Mouse (Mus musculus) hindbrain, embryonic 10.5 days (tissue): ENCODE data around the gene Sumf1. TPM values are rescaled to one million over a fixed set of nuclear protein-coding genes. Genes with fewer than 3 reads are reported as not detected.

ENCODE experiments used
- DNase-seq: peaks from one replicate; pipeline ENCODE4 v3.0.0-alpha.2; 2017; ENCODE audit warnings: low spot score
- H3K27ac ChIP-seq: fragments of 300-500 bp; sonication (generic); 2 replicates; pipeline ENCODE4 v1.5.1; 2016; ENCODE audit warnings: mild to moderate bottlenecking, moderate library complexity
- H3K27me3 ChIP-seq: fragments of 300-500 bp; sonication (generic); 2 replicates; pipeline ENCODE4 v1.6.1; 2016; ENCODE audit warnings: mild to moderate bottlenecking; ENCODE audit not compliant: poor library complexity, insufficient read depth, severe bottlenecking
- H3K36me3 ChIP-seq: fragments of 300-500 bp; sonication (generic); 2 replicates; pipeline ENCODE4 v1.6.1; 2016; ENCODE audit warnings: mild to moderate bottlenecking, moderate library complexity
- H3K4me1 ChIP-seq: fragments of 300-500 bp; sonication (generic); replicated peaks from 2 replicates; pipeline ENCODE4 v1.6.1; 2016; ENCODE audit warnings: mild to moderate bottlenecking
- H3K4me3 ChIP-seq: fragments of 300-500 bp; sonication (generic); 2 replicates; pipeline ENCODE4 v1.5.1; 2016; ENCODE audit warnings: mild to moderate bottlenecking, moderate library complexity
- H3K9me3 ChIP-seq: fragments of 300-500 bp; sonication (generic); 2 replicates; pipeline ENCODE4 v1.6.1; 2016; ENCODE audit warnings: mild to moderate bottlenecking, moderate library complexity
- WGBS: fragments of 180-500 bp; shearing (Covaris S2); methylation state at CpG from one replicate; pipeline ENCODE4 v1.1.7; 2016; 5-methylcytosine and 5-hydroxymethylcytosine counted together
- polyA plus RNA-seq: library from polyadenylated mRNA; unstranded; fragments of >200 nt; fragmentation: Nextera tagmentation; extraction: Ambion mirVana; gene quantifications from 2 replicates; pipeline ENCODE4 v1.2.1, GENCODE M21; 2016

The Sumf1 gene
- polyA plus RNA-seq, 1 experiment from 2014 or later: 12.2 TPM

DNA sequence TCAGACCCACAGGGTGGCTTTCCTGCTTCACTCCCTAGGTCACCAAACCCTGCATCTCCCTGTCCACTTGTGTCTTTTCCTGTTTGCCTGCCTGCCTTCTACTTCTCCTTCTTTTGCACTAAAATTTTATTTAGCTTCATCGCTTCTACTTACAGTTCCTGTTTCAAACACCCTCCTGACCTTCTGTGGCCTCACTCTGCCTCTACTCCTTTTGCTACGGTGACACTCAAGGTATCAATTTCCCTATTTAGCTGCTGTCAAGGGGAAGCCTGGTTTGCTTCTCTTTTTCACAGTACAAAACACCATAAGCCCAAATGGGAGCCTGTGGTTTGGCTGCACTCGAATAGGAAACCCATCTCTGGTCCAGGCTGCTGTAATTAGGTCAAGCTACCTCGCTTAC is 11.7 kb upstream of the Sumf1 start:
- no peaks in the 10 kb centered on the region for H3K36me3 ChIP-seq
- WGBS: 74% methylated on average over 4 of the region's 4 CpGs
- no peaks in the 10 kb centered on the region for H3K27me3 ChIP-seq
- no peak overlapping the region for H3K27ac ChIP-seq
- no peaks in the 10 kb centered on the region for H3K9me3 ChIP-seq
- no peak for DNase-seq
- no peak overlapping the region for H3K4me3 ChIP-seq
- no peaks in the 10 kb centered on the region for H3K4me1 ChIP-seq

- H3K9me3 ChIP-seq: no peaks in the 10 kb centered on the region
- WGBS: 82% methylated on average over 7 of the region's 7 CpGs
- H3K36me3 ChIP-seq: no peaks in the 10 kb centered on the region
- no peaks in the 10 kb centered on the region for H3K4me1 ChIP-seq
- H3K27ac ChIP-seq: no peak overlapping the region
- H3K27me3 ChIP-seq: no peaks in the 10 kb centered on the region
- no peak for DNase-seq
- no peak overlapping the region for H3K4me3 ChIP-seq
Observed at GRCm38 (mm10) chr6:108196665-108197064, 11.3 kb upstream of the Sumf1 start.

DNA sequence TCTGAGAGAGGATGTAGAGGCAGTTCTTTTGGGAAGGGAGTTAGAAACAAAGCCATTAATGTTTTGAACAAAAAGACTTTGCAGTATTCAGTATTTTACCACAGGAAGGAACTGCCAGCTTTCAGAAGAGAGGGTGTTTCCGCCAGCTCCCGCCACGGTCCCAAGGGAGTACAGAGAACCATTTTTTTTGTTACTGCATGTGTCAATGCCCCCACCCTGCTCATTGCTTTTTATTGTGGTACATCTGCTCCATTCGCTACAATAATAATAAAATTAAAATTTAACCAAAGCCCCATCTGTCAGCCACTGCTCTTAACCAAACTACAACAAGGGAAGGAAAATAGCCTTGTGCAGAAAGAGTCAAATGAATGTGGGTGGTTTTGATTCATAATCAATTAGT is 7.2 kb upstream of the Sumf1 start:
- 77% methylated on average over 4 of the region's 4 CpGs for WGBS
- no peak overlapping the region for H3K4me3 ChIP-seq
- H3K27ac ChIP-seq: no peak overlapping the region
- H3K27me3 ChIP-seq: peaks cover 7% of the 10 kb centered on the region; the same call in 1 of the 2 replicates
- H3K36me3 ChIP-seq: no peaks in the 10 kb centered on the region
- DNase-seq: no peak
- H3K9me3 ChIP-seq: no peaks in the 10 kb centered on the region
- no peaks in the 10 kb centered on the region for H3K4me1 ChIP-seq

GRCm38 (mm10) chr6:108190690-108191089 is 5.3 kb upstream of the Sumf1 start:
- H3K4me1 ChIP-seq: no peaks in the 10 kb centered on the region
- WGBS: 95% methylated on average over 1 of the region's 1 CpGs
- DNase-seq: no peak

DNA sequence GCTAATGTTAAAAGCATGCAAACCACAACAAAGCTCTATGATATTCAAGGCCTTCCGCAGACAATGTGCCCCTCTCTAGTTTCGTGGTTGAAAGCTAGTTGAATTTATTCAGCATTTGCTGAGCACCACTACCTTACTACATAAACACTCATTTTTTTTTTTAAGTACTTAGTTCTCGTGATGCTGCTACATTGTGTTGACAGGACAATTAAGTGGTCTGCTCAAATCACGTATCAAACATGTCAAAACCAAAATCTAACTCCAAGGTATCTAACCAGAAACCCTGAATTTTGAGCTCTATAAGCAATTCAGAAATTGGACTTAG is 265 bp upstream of the Sumf1 start:
- DNase-seq: no peak
- H3K9me3 ChIP-seq: no peaks in the 10 kb centered on the region
- H3K27ac ChIP-seq: peak overlapping the region; percentile 86
- 19% methylated on average over 4 of the region's 4 CpGs for WGBS
- H3K4me3 ChIP-seq: peak overlapping the region; percentile 88
- H3K27me3 ChIP-seq: peaks cover 7% of the 10 kb centered on the region; the same call in 1 of the 2 replicates
- H3K4me1 ChIP-seq: peaks cover 13% of the 10 kb centered on the region
- H3K36me3 ChIP-seq: no peaks in the 10 kb centered on the region

More at GRCm38 (mm10) chr6:108190690-108191089, 5.3 kb upstream of the Sumf1 start:
- Histone ChIP-seq H3K9me3 (no peaks in the 10 kb centered on the region), H3K36me3 (no peaks in the 10 kb centered on the region), H3K27ac (no peak overlapping the region), H3K27me3 (peaks cover 7% of the 10 kb centered on the region; the same call in 1 of the 2 replicates), H3K4me3 (no peak overlapping the region)

- H3K36me3 ChIP-seq: peaks cover 16% of the 10 kb centered on the region
- DNase-seq: no peak
- WGBS: 92% methylated on average over 2 of the region's 2 CpGs
- H3K4me3 ChIP-seq: no peak overlapping the region
- no peaks in the 10 kb centered on the region for H3K9me3 ChIP-seq
- H3K27ac ChIP-seq: no peak overlapping the region
- H3K4me1 ChIP-seq: 0 out of 2 replicates have a peak, but pooled peaks cover 3% of the 10 kb centered on the region
- no peaks in the 10 kb centered on the region for H3K27me3 ChIP-seq
Observed at GRCm38 (mm10) chr6:108179087-108179486, 6.3 kb downstream of the Sumf1 start.

- Histone ChIP-seq H3K4me3 (no peak overlapping the region), H3K4me1 (no peaks in the 10 kb centered on the region), H3K27me3 (no peaks in the 10 kb centered on the region), H3K36me3 (peaks cover 41% of the 10 kb centered on the region), H3K9me3 (no peaks in the 10 kb centered on the region), H3K27ac (no peak overlapping the region)
- no peak for DNase-seq
- 96% methylated on average over 3 of the region's 3 CpGs for WGBS
Observed at GRCm38 (mm10) chr6:108174181-108174580, 11.2 kb downstream of the Sumf1 start.

DNA sequence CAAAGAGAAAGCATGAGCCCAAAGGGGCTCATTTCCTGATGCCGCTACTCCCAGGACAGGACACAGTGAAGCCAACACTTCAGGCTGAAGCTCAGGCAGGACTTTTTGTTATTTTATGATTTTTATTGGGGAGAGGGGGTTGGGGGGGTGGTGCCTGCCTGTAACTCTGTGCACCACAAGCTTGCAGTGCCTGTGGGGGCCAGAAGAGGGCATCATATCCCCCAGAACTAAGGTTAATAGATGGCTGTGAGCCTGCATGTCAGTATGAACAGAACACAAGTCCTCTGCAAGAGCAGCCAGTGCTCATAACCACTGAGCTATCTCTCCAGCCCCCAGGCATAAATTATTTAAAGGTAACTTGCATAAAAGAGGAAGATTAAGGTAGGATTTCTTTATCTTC is 13.2 kb downstream of the Sumf1 start:
- 100% methylated on average over 1 of the region's 1 CpGs for WGBS
- DNase-seq: no peak

DNA sequence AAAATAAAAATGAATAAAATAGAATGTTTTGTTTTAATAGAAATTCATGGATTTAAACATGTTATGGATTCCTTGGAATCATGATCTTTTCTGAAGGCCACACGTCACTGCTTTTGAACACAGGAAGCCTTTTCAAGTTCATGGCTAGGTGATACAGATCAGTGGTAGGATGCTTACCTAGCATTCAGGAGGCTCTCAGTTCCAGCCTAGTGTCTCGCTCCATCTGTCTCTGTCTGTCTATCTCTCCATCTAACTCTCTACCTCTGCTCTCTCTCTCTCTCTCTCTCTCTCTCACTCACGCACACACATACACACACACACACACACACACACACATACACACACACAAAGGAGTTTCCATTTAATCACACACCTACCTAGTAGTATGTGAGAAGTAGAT is 15.9 kb downstream of the Sumf1 start:
- WGBS: 93% methylated on average over 3 of the region's 3 CpGs
- DNase-seq: no peak
- Histone ChIP-seq H3K36me3 (peaks cover 29% of the 10 kb centered on the region), H3K9me3 (no peaks in the 10 kb centered on the region), H3K27me3 (no peaks in the 10 kb centered on the region), H3K4me1 (no peaks in the 10 kb centered on the region), H3K4me3 (no peak overlapping the region), H3K27ac (no peak overlapping the region)

More for the DNA sequence above, 13.2 kb downstream of the Sumf1 start:
- no peak overlapping the region for H3K4me3 ChIP-seq
- H3K27me3 ChIP-seq: no peaks in the 10 kb centered on the region
- H3K27ac ChIP-seq: no peak overlapping the region
- H3K36me3 ChIP-seq: peaks cover 41% of the 10 kb centered on the region
- H3K4me1 ChIP-seq: no peaks in the 10 kb centered on the region
- H3K9me3 ChIP-seq: no peaks in the 10 kb centered on the region

DNA sequence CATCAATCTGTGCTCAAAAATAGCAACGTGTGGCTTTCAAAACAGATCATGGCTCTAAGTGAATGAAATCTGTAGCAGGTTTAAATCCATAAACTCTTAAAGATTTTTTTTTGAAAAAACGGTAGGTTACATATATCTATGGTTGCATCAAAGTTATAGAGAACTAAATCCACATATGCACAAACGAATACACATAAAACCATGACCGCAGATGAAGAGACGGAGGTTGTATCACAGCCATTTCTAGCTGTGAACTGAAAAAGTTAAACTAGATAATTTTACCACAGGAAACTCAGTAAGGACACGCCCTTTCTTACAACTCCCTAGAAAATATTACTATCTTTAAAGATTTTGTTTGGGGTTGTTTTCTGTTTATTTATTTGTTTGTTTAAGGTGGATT is 16.7 kb downstream of the Sumf1 start:
- Histone ChIP-seq H3K4me1 (no peaks in the 10 kb centered on the region), H3K27ac (no peak overlapping the region), H3K27me3 (no peaks in the 10 kb centered on the region), H3K4me3 (no peak overlapping the region), H3K9me3 (no peaks in the 10 kb centered on the region), H3K36me3 (peaks cover 22% of the 10 kb centered on the region)
- 94% methylated on average over 6 of the region's 6 CpGs for WGBS
- no peak for DNase-seq

- H3K36me3 ChIP-seq: peaks cover 17% of the 10 kb centered on the region
- no peak overlapping the region for H3K27ac ChIP-seq
- H3K4me1 ChIP-seq: no peaks in the 10 kb centered on the region
- WGBS: 81% methylated on average over 7 of the region's 7 CpGs
- no peaks in the 10 kb centered on the region for H3K9me3 ChIP-seq
- DNase-seq: no peak
- H3K27me3 ChIP-seq: no peaks in the 10 kb centered on the region
- H3K4me3 ChIP-seq: no peak overlapping the region
Observed at GRCm38 (mm10) chr6:108167946-108168680, 17.3 kb downstream of the Sumf1 start.

- no peaks in the 10 kb centered on the region for H3K27me3 ChIP-seq
- no peaks in the 10 kb centered on the region for H3K4me1 ChIP-seq
- H3K36me3 ChIP-seq: no peaks in the 10 kb centered on the region
- no peak for DNase-seq
- no peak overlapping the region for H3K4me3 ChIP-seq
- 89% methylated on average over 2 of the region's 2 CpGs for WGBS
- H3K9me3 ChIP-seq: no peaks in the 10 kb centered on the region
- no peak overlapping the region for H3K27ac ChIP-seq
Observed at GRCm38 (mm10) chr6:108165598-108165997, 19.8 kb downstream of the Sumf1 start.

GRCm38 (mm10) chr6:108164935-108165334 is 20.4 kb downstream of the Sumf1 start:
- Histone ChIP-seq H3K27ac (no peak overlapping the region), H3K4me3 (no peak overlapping the region), H3K4me1 (no peaks in the 10 kb centered on the region), H3K9me3 (no peaks in the 10 kb centered on the region), H3K27me3 (no peaks in the 10 kb centered on the region), H3K36me3 (no peaks in the 10 kb centered on the region)
- WGBS: 77% methylated on average over 5 of the region's 5 CpGs
- no peak for DNase-seq

GRCm38 (mm10) chr6:108160608-108161007 is 24.8 kb downstream of the Sumf1 start:
- H3K36me3 ChIP-seq: no peaks in the 10 kb centered on the region
- H3K9me3 ChIP-seq: no peaks in the 10 kb centered on the region
- H3K27me3 ChIP-seq: no peaks in the 10 kb centered on the region
- no peak overlapping the region for H3K4me3 ChIP-seq
- H3K27ac ChIP-seq: no peak overlapping the region
- H3K4me1 ChIP-seq: peaks cover 11% of the 10 kb centered on the region; the same call in 1 of the 2 replicates
- 70% methylated on average over 2 of the region's 2 CpGs for WGBS
- peak; percentile 47 for DNase-seq
